Mouse (Mus musculus): ENCODE measurements around the gene Serpine1. TPM values are rescaled to one million over a fixed set of nuclear protein-coding genes. Genes with fewer than 3 reads are reported as not detected.

Gene Serpine1
- polyA plus RNA-seq, 2 experiments: 0.40 to 3.9 TPM

GRCm38 (mm10) chr5:137109941-137110593 lies 38.0 kb upstream of the Serpine1 start:
- no peak overlapping the region for H3K9ac ChIP-seq (ENCODE audit: low read depth, low read length, severe bottlenecking)
- H3K4me3 ChIP-seq (replicated peaks; ENCODE audit: low read length): no peak overlapping the region
- WGBS: 58% methylated on average over 25 of the region's 25 CpGs
- no peaks in the 10 kb centered on the region for H3K27me3 ChIP-seq (ENCODE audit: control insufficient read depth, insufficient read depth, low read length)
- peaks cover 1% of the 10 kb centered on the region; the same call in 1 of the 2 replicates for H3K4me1 ChIP-seq (ENCODE audit: control insufficient read depth, insufficient read depth, low read length)
- DNase-seq (ENCODE audit: low spot score): no peak
- H3K4me2 ChIP-seq (replicated peaks; ENCODE audit: low read depth, low read length, severe bottlenecking): no peak overlapping the region
- H3K27ac ChIP-seq (replicated peaks; ENCODE audit: low read depth, low read length): no peak overlapping the region
- H3K9me3 ChIP-seq (ENCODE audit: control insufficient read depth, low read length): no peaks in the 10 kb centered on the region
- TF ChIP-seq POLR2A (IDR thresholded peaks at IDR 0.05; ENCODE audit: borderline replicate concordance, extremely low read depth, insufficient read depth, insufficient read length): no peak
- no peak for ATAC-seq (ENCODE audit: low FRiP score, low read depth)
- H3K36me3 ChIP-seq (ENCODE audit: control insufficient read depth, insufficient read depth, low read length): peaks cover 21% of the 10 kb centered on the region

- Histone ChIP-seq H3K27me3 (ENCODE audit: control insufficient read depth, insufficient read depth, low read length) (no peaks in the 10 kb centered on the region), H3K9ac (ENCODE audit: low read depth, low read length, severe bottlenecking) (no peak overlapping the region), H3K4me1 (ENCODE audit: control insufficient read depth, insufficient read depth, low read length) (no peaks in the 10 kb centered on the region), H3K27ac (replicated peaks; ENCODE audit: low read depth, low read length) (no peak overlapping the region), H3K36me3 (ENCODE audit: control insufficient read depth, insufficient read depth, low read length) (peaks cover 7% of the 10 kb centered on the region; the same call in 1 of the 2 replicates), H3K9me3 (ENCODE audit: control insufficient read depth, low read length) (no peaks in the 10 kb centered on the region), H3K4me2 (replicated peaks; ENCODE audit: low read depth, low read length, severe bottlenecking) (no peak overlapping the region), H3K4me3 (replicated peaks; ENCODE audit: low read length) (no peak overlapping the region)
- DNase-seq (ENCODE audit: low spot score): no peak
- WGBS: 63% methylated on average over 6 of the region's 6 CpGs
- ATAC-seq (ENCODE audit: low FRiP score, low read depth): no peak
- TF ChIP-seq POLR2A (IDR thresholded peaks at IDR 0.05; ENCODE audit: borderline replicate concordance, extremely low read depth, insufficient read depth, insufficient read length): no peak
These were observed 36.0 kb upstream of the Serpine1 start for GRCm38 (mm10) chr5:137108111-137108510.

DNA sequence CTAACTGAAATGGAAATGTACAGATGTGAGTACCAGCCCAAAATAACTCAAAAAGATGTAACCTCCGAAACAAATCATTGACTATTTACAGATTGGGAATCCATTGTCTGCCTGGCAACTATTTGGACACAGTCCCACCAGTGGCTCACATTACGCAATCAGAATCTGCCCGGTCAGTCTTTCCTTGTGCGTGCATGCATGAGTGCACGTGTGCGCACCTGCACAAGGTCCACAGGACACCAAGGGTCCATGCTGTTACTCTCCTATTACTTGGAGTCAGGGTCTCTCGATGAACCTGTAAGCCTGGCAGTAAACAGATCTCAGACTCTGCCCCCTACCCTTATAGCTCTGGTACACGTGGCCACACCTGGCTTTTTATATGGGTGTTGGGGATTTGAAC lies 35.6 kb upstream of the Serpine1 start:
- H3K27ac ChIP-seq (replicated peaks; ENCODE audit: low read depth, low read length): no peak overlapping the region
- no peak for DNase-seq (ENCODE audit: low spot score)
- no peak overlapping the region for H3K4me3 ChIP-seq (replicated peaks; ENCODE audit: low read length)
- no peaks in the 10 kb centered on the region for H3K4me1 ChIP-seq (ENCODE audit: control insufficient read depth, insufficient read depth, low read length)
- WGBS: 80% methylated on average over 8 of the region's 8 CpGs
- TF ChIP-seq POLR2A (IDR thresholded peaks at IDR 0.05; ENCODE audit: borderline replicate concordance, extremely low read depth, insufficient read depth, insufficient read length): no peak
- H3K9ac ChIP-seq (ENCODE audit: low read depth, low read length, severe bottlenecking): no peak overlapping the region
- no peaks in the 10 kb centered on the region for H3K27me3 ChIP-seq (ENCODE audit: control insufficient read depth, insufficient read depth, low read length)
- no peak for ATAC-seq (ENCODE audit: low FRiP score, low read depth)
- H3K9me3 ChIP-seq (ENCODE audit: control insufficient read depth, low read length): no peaks in the 10 kb centered on the region
- H3K4me2 ChIP-seq (replicated peaks; ENCODE audit: low read depth, low read length, severe bottlenecking): no peak overlapping the region
- peaks cover 3% of the 10 kb centered on the region; the same call in 1 of the 2 replicates for H3K36me3 ChIP-seq (ENCODE audit: control insufficient read depth, insufficient read depth, low read length)

DNA sequence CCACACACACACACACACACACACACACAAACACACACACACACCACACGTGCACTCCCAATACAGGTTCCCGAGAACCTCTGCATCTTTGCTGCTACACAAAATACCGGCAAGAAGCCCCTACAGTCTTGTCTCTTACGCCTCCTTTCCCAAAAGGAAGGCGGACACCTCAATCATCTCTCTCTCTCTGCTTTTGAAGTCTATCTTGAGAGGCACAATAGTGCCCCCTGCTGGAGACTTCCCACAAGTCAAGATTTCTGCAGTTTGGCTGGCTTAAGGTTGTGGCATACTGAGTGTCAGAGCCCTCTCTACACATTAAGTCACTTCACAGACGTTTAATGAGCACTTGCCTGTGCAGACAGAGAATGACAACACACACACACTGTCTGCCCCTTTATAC lies 35.0 kb upstream of the Serpine1 start:
- Histone ChIP-seq H3K36me3 (ENCODE audit: control insufficient read depth, insufficient read depth, low read length) (no peaks in the 10 kb centered on the region), H3K4me1 (ENCODE audit: control insufficient read depth, insufficient read depth, low read length) (no peaks in the 10 kb centered on the region), H3K9me3 (ENCODE audit: control insufficient read depth, low read length) (no peaks in the 10 kb centered on the region), H3K4me3 (replicated peaks; ENCODE audit: low read length) (no peak overlapping the region), H3K9ac (ENCODE audit: low read depth, low read length, severe bottlenecking) (no peak overlapping the region), H3K4me2 (replicated peaks; ENCODE audit: low read depth, low read length, severe bottlenecking) (no peak overlapping the region), H3K27me3 (ENCODE audit: control insufficient read depth, insufficient read depth, low read length) (no peaks in the 10 kb centered on the region), H3K27ac (replicated peaks; ENCODE audit: low read depth, low read length) (no peak overlapping the region)
- ATAC-seq (ENCODE audit: low FRiP score, low read depth): 0 out of 2 replicates have a peak, but pooled peaks have one; percentile 20
- 5% methylated on average over 6 of the region's 6 CpGs for WGBS
- no peak for TF ChIP-seq POLR2A (IDR thresholded peaks at IDR 0.05; ENCODE audit: borderline replicate concordance, extremely low read depth, insufficient read depth, insufficient read length)
- peak; percentile 81 for DNase-seq (ENCODE audit: low spot score)

GRCm38 (mm10) chr5:137106434-137106833 lies 34.4 kb upstream of the Serpine1 start:
- no peak overlapping the region for H3K4me2 ChIP-seq (replicated peaks; ENCODE audit: low read depth, low read length, severe bottlenecking)
- no peak overlapping the region for H3K9ac ChIP-seq (ENCODE audit: low read depth, low read length, severe bottlenecking)
- no peaks in the 10 kb centered on the region for H3K36me3 ChIP-seq (ENCODE audit: control insufficient read depth, insufficient read depth, low read length)
- no peak for DNase-seq (ENCODE audit: low spot score)
- no peak overlapping the region for H3K27ac ChIP-seq (replicated peaks; ENCODE audit: low read depth, low read length)
- TF ChIP-seq POLR2A (IDR thresholded peaks at IDR 0.05; ENCODE audit: borderline replicate concordance, extremely low read depth, insufficient read depth, insufficient read length): no peak
- WGBS: 82% methylated on average over 4 of the region's 4 CpGs
- H3K4me3 ChIP-seq (replicated peaks; ENCODE audit: low read length): no peak overlapping the region
- H3K4me1 ChIP-seq (ENCODE audit: control insufficient read depth, insufficient read depth, low read length): no peaks in the 10 kb centered on the region
- no peaks in the 10 kb centered on the region for H3K9me3 ChIP-seq (ENCODE audit: control insufficient read depth, low read length)
- H3K27me3 ChIP-seq (ENCODE audit: control insufficient read depth, insufficient read depth, low read length): no peaks in the 10 kb centered on the region
- ATAC-seq (ENCODE audit: low FRiP score, low read depth): no peak

All from limb, embryonic 14.5 days (tissue).